ENCODE assay signal across 9 mouse cellular contexts in genomic region chr16:34342369-34343160, GRCm38 (mm10).
DNase-seq lines count a peak whose midpoint lies in the region; ATAC-seq lines count a peak whose summit lies in the region.
"Had no signal": no experiment of that assay in that cellular context is flagged by ENCODE, and none has a peak within 500 bp of the region (broad histone marks: within the 10 kb centered on the region; RNA-seq: fewer than 3 reads in every experiment).

No protein-coding gene starts in this region.

- ATAC-seq in heart, embryonic 14.5 days (ENCODE audit: insufficient number of reproducible peaks, insufficient read depth, low FRiP score, low read depth): peak; percentile 60; the same call in 1 of the 2 replicates

- peak; percentile 14 for DNase-seq in urinary bladder, postnatal 14 days (ENCODE audit: low spot score)
- DNase-seq in urinary bladder, postnatal 25 days (ENCODE audit: low spot score): no peak
- DNase-seq in left cerebral cortex, postnatal 14 days (ENCODE audit: low spot score in 2 of 2): peak; percentile 77 to 91
- no peak for DNase-seq in kidney, adult 8-10 months
- no peak for DNase-seq in yolk sac, embryonic 10.5 days (ENCODE audit: low spot score)
- no peak for DNase-seq in spleen, postnatal 10 days (ENCODE audit: low spot score in 2 of 2)
- DNase-seq: liver, embryonic 13.5 days had no signal

- H3K4me2 ChIP-seq in heart, embryonic 14.5 days (ENCODE audit: low read length): no peak overlapping the region
- H3K4me2 ChIP-seq: liver, embryonic 13.5 days had no signal

- intact Hi-C loops in left cerebral cortex, postnatal 14 days (cut with DNase I): loop anchor here (5.0 kb wide), 1 partner anchor 230 kb away; the partner anchor contains the start of gene Kalrn

- H3K9ac ChIP-seq in heart, embryonic 14.5 days (ENCODE audit: low read length): 0 out of 2 replicates have a peak overlapping the region, but pooled peaks have one; percentile 30
- H3K9ac ChIP-seq: liver, embryonic 13.5 days had no signal

- peak overlapping the region; percentile 49 to 69 for H3K27ac ChIP-seq in heart, embryonic 14.5 days (replicated peaks in 1 of 2; ENCODE audit: control insufficient read depth in 1 of 2, insufficient read depth in 1 of 2, low read depth in 2 of 2, low read length in 2 of 2)
- H3K27ac ChIP-seq: liver, embryonic 13.5 days had no signal

- WGBS in heart, embryonic 14.5 days: 29% methylated on average over 7 of the region's 7 CpGs

- no peaks in the 10 kb centered on the region for H3K9me3 ChIP-seq in heart, embryonic 14.5 days (ENCODE audit: control insufficient read depth, low read length)
- H3K9me3 ChIP-seq: liver, embryonic 13.5 days had no signal

- H3K36me3 ChIP-seq in heart, embryonic 14.5 days (ENCODE audit: control insufficient read depth, insufficient read depth, low read length): no peaks in the 10 kb centered on the region
- H3K36me3 ChIP-seq: liver, embryonic 13.5 days had no signal

- H3K4me1 ChIP-seq in heart, embryonic 14.5 days (ENCODE audit: control insufficient read depth in 2 of 2, insufficient read depth in 2 of 2, low read length in 2 of 2): peaks cover 14 to 26% of the 10 kb centered on the region in 2 experiments
- H3K4me1 ChIP-seq: liver, embryonic 13.5 days had no signal

- H3K4me3 ChIP-seq in heart, embryonic 14.5 days (ENCODE audit: control insufficient read depth in 1 of 2, insufficient read depth in 1 of 2, low read depth in 1 of 2, low read length in 2 of 2): no peak overlapping the region
- H3K4me3 ChIP-seq: erythroblast, embryonic 14.5 days; liver, embryonic 13.5 days had no signal

- H3K27me3 ChIP-seq in heart, embryonic 14.5 days (ENCODE audit: control insufficient read depth, insufficient read depth, low read length): no peaks in the 10 kb centered on the region
- H3K27me3 ChIP-seq: liver, embryonic 13.5 days had no signal

Comparison
In these comparisons a context has a peak if more than half of its experiments do, and no peak if none do; other contexts are left out.
1. DNase-seq: peak in urinary bladder, postnatal 14 days (single experiment) and left cerebral cortex, postnatal 14 days (2 of 2); none in urinary bladder, postnatal 25 days (single experiment), kidney, adult 8-10 months (0 of 2), yolk sac, embryonic 10.5 days (single experiment) and spleen, postnatal 10 days (0 of 2).